Mouse (Mus musculus): ENCODE measurements around the gene Spocd1. TPM values are rescaled to one million over a fixed set of nuclear protein-coding genes. Genes with fewer than 3 reads are reported as not detected.

Spocd1 gene
- total and polyA plus RNA-seq, 2 experiments from 2014 or later, result 0.05 TPM; not detected in 1

DNA sequence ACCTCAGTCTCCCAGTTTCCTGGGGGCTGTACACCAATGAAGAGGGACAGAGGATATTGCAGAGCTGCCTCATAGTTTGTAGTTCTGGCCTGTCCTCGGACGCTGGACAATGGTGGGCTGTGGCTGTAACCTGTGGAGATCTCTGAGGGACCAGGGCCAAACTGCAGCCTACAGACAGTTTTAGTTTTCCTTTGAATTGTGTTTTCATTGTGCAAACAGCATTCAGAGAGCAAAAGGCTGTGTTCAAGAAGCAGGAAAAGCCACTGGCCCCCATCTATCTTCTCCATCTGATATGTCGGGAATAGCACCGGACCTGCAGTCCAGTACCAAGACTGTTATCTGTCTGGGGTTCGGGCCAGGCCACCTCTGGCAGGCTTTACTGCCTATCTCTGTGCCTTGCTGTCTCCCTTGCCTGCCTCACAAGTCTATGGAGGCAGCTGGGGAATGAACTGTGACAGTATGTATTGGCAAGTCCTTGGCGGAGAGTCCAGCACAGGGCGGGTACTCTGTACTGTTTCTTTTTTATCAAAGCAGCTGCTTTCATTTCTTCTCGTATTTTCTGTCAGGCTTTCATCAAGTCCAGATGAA, 11.9 kb upstream of the Spocd1 start:
- DNase-seq (no peak), ATAC-seq (no peak)
- Histone ChIP-seq H3K4me1 (ENCODE audit: insufficient read depth) (no peaks in the 10 kb centered on the region), H3K27me3 (ENCODE audit: insufficient read depth, low read length) (no peaks in the 10 kb centered on the region; the same call in 1 of the 2 replicates), H3K36me3 (ENCODE audit: insufficient read depth) (no peaks in the 10 kb centered on the region), H3K9me3 (ENCODE audit: low read length) (no peaks in the 10 kb centered on the region), H3K27ac (ENCODE audit: low read depth, low read length) (no peak overlapping the region), H3K4me3 (ENCODE audit: low read depth, low read length) (no peak overlapping the region), H3K9ac (no peak overlapping the region), H3K4me2 (ENCODE audit: low read depth) (no peak overlapping the region)
- 60% methylated on average over 8 of the region's 8 CpGs for WGBS
- TF ChIP-seq CTCF (IDR thresholded peaks at IDR 0.05; ENCODE audit: low read depth), result no peak

- Histone ChIP-seq H3K9ac (no peak overlapping the region), H3K27ac (ENCODE audit: low read depth, low read length) (no peak overlapping the region), H3K4me3 (ENCODE audit: low read depth, low read length) (no peak overlapping the region), H3K27me3 (ENCODE audit: insufficient read depth, low read length) (no peaks in the 10 kb centered on the region), H3K9me3 (ENCODE audit: low read length) (no peaks in the 10 kb centered on the region), H3K4me2 (ENCODE audit: low read depth) (no peak overlapping the region), H3K4me1 (ENCODE audit: insufficient read depth) (no peaks in the 10 kb centered on the region), H3K36me3 (ENCODE audit: insufficient read depth) (no peaks in the 10 kb centered on the region)
- ATAC-seq (no peak), DNase-seq (no peak)
- TF ChIP-seq CTCF (IDR thresholded peaks at IDR 0.05; ENCODE audit: low read depth), result no peak
- WGBS, result 84% methylated on average over 5 of the region's 5 CpGs
Measured at GRCm38 (mm10) chr4:129918464-129918863, 10.6 kb upstream of the Spocd1 start.

DNA sequence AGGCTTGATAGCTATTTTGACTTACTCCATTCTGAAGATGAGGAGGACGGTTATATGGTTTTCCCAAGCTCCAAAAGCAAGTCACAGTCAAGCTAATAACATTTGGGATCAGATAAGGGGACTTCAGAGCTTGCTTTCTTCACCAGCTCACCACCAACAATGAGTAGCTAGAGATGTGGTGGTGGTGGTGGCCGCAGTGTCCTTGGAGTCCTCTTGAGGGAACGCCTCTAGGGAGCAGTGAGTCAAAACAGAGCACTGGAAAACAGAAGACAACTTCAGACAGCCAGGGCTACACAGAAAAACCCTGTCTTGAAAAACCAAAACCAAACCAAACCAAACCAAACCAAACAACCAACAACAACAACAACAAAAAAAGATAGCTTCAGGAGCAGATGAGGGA, 10.1 kb upstream of the Spocd1 start:
- no peak overlapping the region for H3K4me3 ChIP-seq (ENCODE audit: low read depth, low read length)
- TF ChIP-seq CTCF (IDR thresholded peaks at IDR 0.05; ENCODE audit: low read depth), result no peak
- DNase-seq (no peak), ATAC-seq (no peak)
- H3K36me3 ChIP-seq (ENCODE audit: insufficient read depth), result no peaks in the 10 kb centered on the region
- no peak overlapping the region for H3K9ac ChIP-seq
- 78% methylated on average over 3 of the region's 3 CpGs for WGBS
- H3K27ac ChIP-seq (ENCODE audit: low read depth, low read length), result no peak overlapping the region
- no peak overlapping the region for H3K4me2 ChIP-seq (ENCODE audit: low read depth)
- no peaks in the 10 kb centered on the region for H3K9me3 ChIP-seq (ENCODE audit: low read length)
- no peaks in the 10 kb centered on the region for H3K27me3 ChIP-seq (ENCODE audit: insufficient read depth, low read length)
- no peaks in the 10 kb centered on the region for H3K4me1 ChIP-seq (ENCODE audit: insufficient read depth)

GRCm38 (mm10) chr4:129920542-129921313, 8.3 kb upstream of the Spocd1 start:
- 91% methylated on average over 15 of the region's 15 CpGs for WGBS
- no peaks in the 10 kb centered on the region for H3K4me1 ChIP-seq (ENCODE audit: insufficient read depth)
- no peak overlapping the region for H3K4me3 ChIP-seq (ENCODE audit: low read depth, low read length)
- H3K27me3 ChIP-seq (ENCODE audit: insufficient read depth, low read length), result no peaks in the 10 kb centered on the region
- no peak for DNase-seq
- no peaks in the 10 kb centered on the region for H3K36me3 ChIP-seq (ENCODE audit: insufficient read depth)
- H3K4me2 ChIP-seq (ENCODE audit: low read depth), result no peak overlapping the region
- no peak for TF ChIP-seq CTCF (IDR thresholded peaks at IDR 0.05; ENCODE audit: low read depth)
- H3K9ac ChIP-seq, result no peak overlapping the region
- no peaks in the 10 kb centered on the region for H3K9me3 ChIP-seq (ENCODE audit: low read length)
- H3K27ac ChIP-seq (ENCODE audit: low read depth, low read length), result no peak overlapping the region
- no peak for ATAC-seq

GRCm38 (mm10) chr4:129921314-129921587, 7.8 kb upstream of the Spocd1 start:
- no peaks in the 10 kb centered on the region for H3K4me1 ChIP-seq (ENCODE audit: insufficient read depth)
- 86% methylated on average over 3 of the region's 3 CpGs for WGBS

DNA sequence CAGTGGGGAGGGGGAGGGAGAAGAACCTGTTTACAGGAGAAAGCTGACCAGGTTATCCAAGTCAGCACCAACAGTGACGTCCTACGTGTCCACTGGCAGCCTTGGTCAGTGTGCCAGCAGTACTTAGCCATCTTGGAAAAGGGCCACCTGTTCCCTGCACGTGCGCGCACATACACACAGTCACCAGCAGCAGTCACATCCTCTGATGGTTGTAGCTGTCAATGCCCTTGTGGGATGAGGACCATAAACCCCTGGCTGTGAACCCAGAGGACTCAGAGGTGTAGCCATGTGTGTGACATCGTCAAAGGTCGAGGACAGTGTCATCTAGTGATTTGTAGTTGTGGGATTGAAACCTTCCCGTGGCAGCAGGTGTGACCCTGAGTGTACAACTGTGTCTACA, 4.9 kb upstream of the Spocd1 start:
- H3K27me3 ChIP-seq (ENCODE audit: insufficient read depth, low read length), result no peaks in the 10 kb centered on the region
- no peak for TF ChIP-seq CTCF (IDR thresholded peaks at IDR 0.05; ENCODE audit: low read depth)
- DNase-seq, result no peak
- H3K4me1 ChIP-seq (ENCODE audit: insufficient read depth), result no peaks in the 10 kb centered on the region
- H3K9ac ChIP-seq, result no peak overlapping the region
- no peak overlapping the region for H3K27ac ChIP-seq (ENCODE audit: low read depth, low read length)
- no peak for ATAC-seq
- H3K4me3 ChIP-seq (ENCODE audit: low read depth, low read length), result no peak overlapping the region
- WGBS, result 78% methylated on average over 8 of the region's 8 CpGs
- H3K9me3 ChIP-seq (ENCODE audit: low read length), result no peaks in the 10 kb centered on the region
- no peak overlapping the region for H3K4me2 ChIP-seq (ENCODE audit: low read depth)
- no peaks in the 10 kb centered on the region for H3K36me3 ChIP-seq (ENCODE audit: insufficient read depth)

More at GRCm38 (mm10) chr4:129921314-129921587, 7.8 kb upstream of the Spocd1 start:
- ATAC-seq (no peak), DNase-seq (no peak)
- no peak overlapping the region for H3K4me3 ChIP-seq (ENCODE audit: low read depth, low read length)
- no peak overlapping the region for H3K9ac ChIP-seq
- no peaks in the 10 kb centered on the region for H3K9me3 ChIP-seq (ENCODE audit: low read length)
- no peaks in the 10 kb centered on the region for H3K36me3 ChIP-seq (ENCODE audit: insufficient read depth)
- no peaks in the 10 kb centered on the region for H3K27me3 ChIP-seq (ENCODE audit: insufficient read depth, low read length)
- H3K27ac ChIP-seq (ENCODE audit: low read depth, low read length), result no peak overlapping the region
- no peak overlapping the region for H3K4me2 ChIP-seq (ENCODE audit: low read depth)
- TF ChIP-seq CTCF (IDR thresholded peaks at IDR 0.05; ENCODE audit: low read depth), result no peak

- Histone ChIP-seq H3K4me3 (ENCODE audit: low read depth, low read length) (no peak overlapping the region), H3K4me1 (ENCODE audit: insufficient read depth) (no peaks in the 10 kb centered on the region), H3K9me3 (ENCODE audit: low read length) (no peaks in the 10 kb centered on the region), H3K9ac (no peak overlapping the region), H3K27me3 (ENCODE audit: insufficient read depth, low read length) (no peaks in the 10 kb centered on the region), H3K27ac (ENCODE audit: low read depth, low read length) (no peak overlapping the region), H3K4me2 (ENCODE audit: low read depth) (no peak overlapping the region), H3K36me3 (ENCODE audit: insufficient read depth) (no peaks in the 10 kb centered on the region)
- ATAC-seq (no peak), DNase-seq (no peak)
- TF ChIP-seq CTCF (IDR thresholded peaks at IDR 0.05; ENCODE audit: low read depth), result no peak
- WGBS, result 67% methylated on average over 6 of the region's 6 CpGs
Measured at GRCm38 (mm10) chr4:129924694-129925093, 4.4 kb upstream of the Spocd1 start.

Measured in forebrain, postnatal 0 days (tissue).